Mouse (Mus musculus): Measurements from ENCODE around the gene Gpr153.
"Not testable (repeated sequence)": the region's sequence is repeated elsewhere in the genome, so short reads cannot be mapped to it uniquely, and the experiment has no call there.

Gpr153 gene

GRCm38 (mm10) chr4:152273621-152274236 is at the start of gene Gpr153:
Gpr153 (plus strand) TSS chr4:152274232.
- in situ Hi-C loops (cut with MseI, MboI): no loop called here

GRCm38 (mm10) chr4:152226901-152227486 is 47.0 kb upstream of the Gpr153 start:
- in situ Hi-C loops (cut with MseI, MboI): no loop called here

GRCm38 (mm10) chr4:152227749-152228527 is 46.1 kb upstream of the Gpr153 start:
- in situ Hi-C loops (cut with MseI, MboI): no loop called here

GRCm38 (mm10) chr4:152230331-152230730 is 43.7 kb upstream of the Gpr153 start:
- in situ Hi-C loops (cut with MseI, MboI): not testable (repeated sequence)

- in situ Hi-C loops (cut with MseI, MboI): no loop called here
Measured at GRCm38 (mm10) chr4:152231326-152231725, 42.7 kb upstream of the Gpr153 start.

GRCm38 (mm10) chr4:152232411-152232903 is 41.6 kb upstream of the Gpr153 start:
- in situ Hi-C loops (cut with MseI, MboI): no loop called here

GRCm38 (mm10) chr4:152239974-152240373 is 34.1 kb upstream of the Gpr153 start:
- in situ Hi-C loops (cut with MseI, MboI): no loop called here

- in situ Hi-C loops (cut with MseI, MboI): no loop called here
Measured at GRCm38 (mm10) chr4:152243241-152243891, 30.7 kb upstream of the Gpr153 start.

- in situ Hi-C loops (cut with MseI, MboI): no loop called here
Measured at GRCm38 (mm10) chr4:152243969-152244368, 30.1 kb upstream of the Gpr153 start.

- in situ Hi-C loops (cut with MseI, MboI): no loop called here
Measured at GRCm38 (mm10) chr4:152244545-152245522, 29.2 kb upstream of the Gpr153 start.

GRCm38 (mm10) chr4:152246011-152246410 is 28.0 kb upstream of the Gpr153 start:
- in situ Hi-C loops (cut with MseI, MboI): no loop called here

GRCm38 (mm10) chr4:152247195-152247594 is 26.8 kb upstream of the Gpr153 start:
- in situ Hi-C loops (cut with MseI, MboI): no loop called here

- in situ Hi-C loops (cut with MseI, MboI): no loop called here
Measured at GRCm38 (mm10) chr4:152250615-152251014, 23.4 kb upstream of the Gpr153 start.

- in situ Hi-C loops (cut with MseI, MboI): no loop called here
Measured at GRCm38 (mm10) chr4:152253183-152253759, 20.8 kb upstream of the Gpr153 start.

- in situ Hi-C loops (cut with MseI, MboI): no loop called here
Measured at GRCm38 (mm10) chr4:152257070-152257469, 17.0 kb upstream of the Gpr153 start.

- in situ Hi-C loops (cut with MseI, MboI): no loop called here
Measured at GRCm38 (mm10) chr4:152260451-152260850, 13.6 kb upstream of the Gpr153 start.

GRCm38 (mm10) chr4:152262187-152262586 is 11.8 kb upstream of the Gpr153 start:
- in situ Hi-C loops (cut with MseI, MboI): no loop called here

GRCm38 (mm10) chr4:152263089-152263488 is 10.9 kb upstream of the Gpr153 start:
- in situ Hi-C loops (cut with MseI, MboI): no loop called here

GRCm38 (mm10) chr4:152263512-152264176 is 10.4 kb upstream of the Gpr153 start:
- in situ Hi-C loops (cut with MseI, MboI): no loop called here

- in situ Hi-C loops (cut with MseI, MboI): no loop called here
Measured at GRCm38 (mm10) chr4:152264177-152264530, 9.9 kb upstream of the Gpr153 start.
